Mouse (Mus musculus): ENCODE data around the gene Lgi4. TPM values are rescaled to one million over a fixed set of nuclear protein-coding genes. Genes with fewer than 3 reads are reported as not detected.

Gene Lgi4
- polyA plus RNA-seq, 1 experiment from 2014 or later: 0.39 TPM

Small RNAs within 50 kb of the gene (microRNA-seq; reads per million reads assigned to microRNA genes)
- not detected for gene Mir7050

Other genes with a start within 250 kb of the Lgi4 start
- gene Ffar2, start 235.6 kb upstream of the Lgi4 start, polyA plus RNA-seq (2015; fragmentation: Nextera tagmentation; extraction: Ambion mirVana): 0.20 and 0.44 TPM in 2 replicates
- 0.15 TPM in 1 of 2 replicates, not detected in the other for gene Ffar3, start 203.2 kb upstream of the Lgi4 start, polyA plus RNA-seq (2015; fragmentation: Nextera tagmentation; extraction: Ambion mirVana)
- not detected in 2 replicates for gene Ffar1, start 197.8 kb upstream of the Lgi4 start, polyA plus RNA-seq (2015; fragmentation: Nextera tagmentation; extraction: Ambion mirVana)
- gene Cd22, start 179.0 kb upstream of the Lgi4 start, polyA plus RNA-seq (2015; fragmentation: Nextera tagmentation; extraction: Ambion mirVana): 0.06 TPM in 1 of 2 replicates, not detected in the other
- gene Mag, start 144.5 kb upstream of the Lgi4 start, polyA plus RNA-seq (2015; fragmentation: Nextera tagmentation; extraction: Ambion mirVana): 0.14 and 0.29 TPM in 2 replicates
- not detected in 2 replicates for gene Hamp2, start 134.7 kb upstream of the Lgi4 start, polyA plus RNA-seq (2015; fragmentation: Nextera tagmentation; extraction: Ambion mirVana)
- not detected in 2 replicates for gene Hamp, start 115.3 kb upstream of the Lgi4 start, polyA plus RNA-seq (2015; fragmentation: Nextera tagmentation; extraction: Ambion mirVana)
- 13.1 and 16.2 TPM in 2 replicates for gene Usf2, start 102.5 kb upstream of the Lgi4 start, polyA plus RNA-seq (2015; fragmentation: Nextera tagmentation; extraction: Ambion mirVana)
- gene Lsr, start 85.9 kb upstream of the Lgi4 start, polyA plus RNA-seq (2015; fragmentation: Nextera tagmentation; extraction: Ambion mirVana): 7.0 and 18.9 TPM in 2 replicates
- 0.54 and 0.86 TPM in 2 replicates for gene Fam187b, start 85.6 kb upstream of the Lgi4 start, polyA plus RNA-seq (2015; fragmentation: Nextera tagmentation; extraction: Ambion mirVana)
- gene Fxyd5, start 16.9 kb upstream of the Lgi4 start, polyA plus RNA-seq (2015; fragmentation: Nextera tagmentation; extraction: Ambion mirVana): 39.1 and 47.0 TPM in 2 replicates
- gene Fxyd7, start 7.9 kb upstream of the Lgi4 start, polyA plus RNA-seq (2015; fragmentation: Nextera tagmentation; extraction: Ambion mirVana): 1.1 and 2.7 TPM in 2 replicates
- gene Fxyd1, start 2.1 kb upstream of the Lgi4 start, polyA plus RNA-seq (2015; fragmentation: Nextera tagmentation; extraction: Ambion mirVana): 950 and 1,236 TPM in 2 replicates
- gene Fxyd3, start 17.4 kb downstream of the Lgi4 start, polyA plus RNA-seq (2015; fragmentation: Nextera tagmentation; extraction: Ambion mirVana): 2.6 and 15.2 TPM in 2 replicates
- gene Hpn, start 55.9 kb downstream of the Lgi4 start, polyA plus RNA-seq (2015; fragmentation: Nextera tagmentation; extraction: Ambion mirVana): 1.5 and 4.8 TPM in 2 replicates
- gene Scn1b, start 67.7 kb downstream of the Lgi4 start, polyA plus RNA-seq (2015; fragmentation: Nextera tagmentation; extraction: Ambion mirVana): 3.7 and 4.0 TPM in 2 replicates
- gene Gramd1a, start 96.6 kb downstream of the Lgi4 start, polyA plus RNA-seq (2015; fragmentation: Nextera tagmentation; extraction: Ambion mirVana): 41.4 and 56.8 TPM in 2 replicates
- not detected in 2 replicates for gene Scgb2b2, start 231.2 kb downstream of the Lgi4 start, polyA plus RNA-seq (2015; fragmentation: Nextera tagmentation; extraction: Ambion mirVana)
- gene Scgb1b2, start 232.5 kb downstream of the Lgi4 start, polyA plus RNA-seq (2015; fragmentation: Nextera tagmentation; extraction: Ambion mirVana): not detected in 2 replicates